Mouse (Mus musculus): ENCODE data around the gene Bglap. TPM values are rescaled to one million over a fixed set of nuclear protein-coding genes. Genes with fewer than 3 reads are reported as not detected.
"Not testable (repeated sequence)": the region's sequence is repeated elsewhere in the genome, so short reads cannot be mapped to it uniquely, and the experiment has no call there.

The Bglap gene
- not detected in 2 replicates for polyA plus RNA-seq (2012; rRNA removed)

DNA sequence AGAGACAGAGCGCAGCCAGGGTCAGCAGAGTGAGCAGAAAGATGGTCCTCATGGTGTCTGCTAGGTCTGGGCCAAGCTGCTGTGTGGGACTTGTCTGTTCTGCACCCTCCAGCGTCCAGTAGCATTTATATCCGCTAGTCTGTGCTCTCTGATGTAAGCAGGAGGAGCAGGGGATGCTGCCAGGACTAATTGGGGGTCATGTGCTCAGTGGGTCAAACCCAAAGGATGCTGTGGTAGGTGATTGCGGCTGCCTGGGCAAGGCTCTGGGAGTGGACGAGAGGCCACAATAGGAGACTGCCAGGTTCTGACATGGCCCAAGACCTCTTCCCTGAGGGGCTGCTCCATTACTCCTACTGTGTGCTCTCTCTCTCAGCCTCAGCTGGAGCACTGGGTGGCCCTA lies at the start of gene Bglap:
TSS of gene Bglap (minus strand) at position 101 of the 400 bp plus-strand sequence.
- WGBS, result 76% methylated on average over 5 of the region's 5 CpGs
- no peak for DNase-seq
- no peak within 1 kb of the TSS for H3K4me3 ChIP-seq (replicated peaks; ENCODE audit: extremely low read depth, low read depth, low read length)
- TF ChIP-seq CTCF (IDR thresholded peaks at IDR 0.05; ENCODE audit: insufficient read depth, low read length), result no peak
- no peak for TF ChIP-seq POLR2A (IDR thresholded peaks at IDR 0.05; ENCODE audit: borderline replicate concordance, extremely low read depth, low read depth, low read length)
- H3K4me1 ChIP-seq (ENCODE audit: control insufficient read depth, insufficient read depth, low read length), result no peaks in the 10 kb centered on the region

DNA sequence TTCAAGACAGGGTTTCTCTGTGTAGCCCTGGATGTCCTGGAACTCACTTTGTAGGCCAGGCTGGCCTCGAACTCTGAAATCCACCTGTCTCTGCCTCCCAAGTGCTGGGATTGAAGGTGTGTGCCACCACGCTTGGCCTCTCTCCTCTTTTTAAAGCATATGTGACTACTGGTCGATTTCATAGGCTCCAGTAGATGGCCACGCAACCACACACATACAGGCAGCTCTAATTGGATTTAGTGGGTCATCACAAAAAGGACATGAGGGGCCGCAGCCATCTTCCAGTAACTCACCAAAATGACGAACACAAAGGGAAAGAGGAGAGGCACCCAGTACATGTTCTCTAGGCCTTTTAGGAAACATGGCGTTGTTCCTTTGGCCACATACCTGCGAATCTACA lies 44.4 kb upstream of the Bglap start:
- WGBS, result 67% methylated on average over 8 of the region's 8 CpGs
- not testable (repeated sequence) for H3K4me1 ChIP-seq (ENCODE audit: control insufficient read depth, insufficient read depth, low read length); DNase-seq; H3K4me3 ChIP-seq (replicated peaks; ENCODE audit: extremely low read depth, low read depth, low read length)

- TF ChIP-seq POLR2A (IDR thresholded peaks at IDR 0.05; ENCODE audit: borderline replicate concordance, extremely low read depth, low read depth, low read length) (no peak), CTCF (IDR thresholded peaks at IDR 0.05; ENCODE audit: insufficient read depth, low read length) (no peak)
- 64% methylated on average over 4 of the region's 4 CpGs for WGBS
- Histone ChIP-seq H3K4me1 (ENCODE audit: control insufficient read depth, insufficient read depth, low read length) (peaks cover 4% of the 10 kb centered on the region; the same call in 1 of the 2 replicates), H3K4me3 (replicated peaks; ENCODE audit: extremely low read depth, low read depth, low read length) (no peak overlapping the region)
- DNase-seq, result no peak
These were observed 43.2 kb upstream of the Bglap start for GRCm38 (mm10) chr3:88427342-88427905.

DNA sequence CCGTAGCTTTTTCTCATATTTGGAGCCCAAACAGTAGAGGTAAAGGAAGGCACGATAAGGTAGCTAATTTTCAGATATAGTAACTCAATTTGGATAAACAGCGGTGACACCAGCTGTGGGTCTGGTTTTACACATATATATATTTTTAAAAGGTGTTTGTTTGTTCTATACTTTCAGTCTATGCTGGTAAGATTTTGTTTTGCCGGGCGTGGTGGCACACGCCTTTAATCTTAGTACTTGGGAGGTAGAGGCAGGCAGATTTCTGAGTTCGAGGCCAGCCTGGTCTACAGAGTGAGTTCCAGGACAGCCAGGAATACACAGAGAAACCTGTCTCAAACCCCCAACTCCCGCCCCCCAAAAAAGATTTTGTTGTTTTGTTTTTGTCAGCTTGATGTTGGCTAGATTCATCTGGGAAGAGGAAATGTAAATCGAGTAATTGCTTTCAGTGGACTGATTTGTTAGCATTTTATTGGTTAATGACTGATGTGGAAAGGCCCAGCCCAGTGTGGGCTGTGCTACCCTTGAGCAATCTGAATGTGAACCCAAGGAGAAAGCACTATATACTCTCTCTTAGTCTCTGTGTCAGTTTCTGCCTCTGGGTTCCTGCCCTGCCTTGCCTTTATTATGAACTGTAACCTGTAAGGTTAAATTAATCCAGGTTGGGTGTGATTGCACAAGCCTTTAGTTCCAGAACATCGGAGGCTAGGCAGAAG lies 41.6 kb upstream of the Bglap start:
- WGBS, result 79% methylated on average over 10 of the region's 10 CpGs
- no peak for TF ChIP-seq CTCF (IDR thresholded peaks at IDR 0.05; ENCODE audit: insufficient read depth, low read length)
- no peak for TF ChIP-seq POLR2A (IDR thresholded peaks at IDR 0.05; ENCODE audit: borderline replicate concordance, extremely low read depth, low read depth, low read length)
- peaks cover 4% of the 10 kb centered on the region; the same call in 1 of the 2 replicates for H3K4me1 ChIP-seq (ENCODE audit: control insufficient read depth, insufficient read depth, low read length)
- no peak overlapping the region for H3K4me3 ChIP-seq (replicated peaks; ENCODE audit: extremely low read depth, low read depth, low read length)
- no peak for DNase-seq

DNA sequence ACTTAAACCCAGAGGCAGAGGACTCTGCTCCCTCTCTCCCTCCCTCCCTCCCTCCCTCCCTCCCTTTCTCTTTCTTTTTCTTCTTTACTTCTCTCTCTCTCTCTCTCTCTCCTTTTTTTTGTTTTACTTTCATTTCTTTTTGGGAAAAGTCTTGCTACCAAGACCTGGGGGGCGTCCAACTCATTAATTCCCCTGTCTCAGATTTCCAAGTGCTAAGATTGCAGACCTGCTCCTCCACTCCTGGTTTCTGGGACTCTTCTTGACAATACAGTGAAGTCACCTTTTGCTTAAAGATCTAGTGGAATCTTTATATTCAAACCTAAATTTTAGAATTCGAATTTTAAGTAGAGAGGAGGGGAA lies 41.0 kb upstream of the Bglap start:
- 5% methylated on average over 2 of the region's 2 CpGs for WGBS
- no peak overlapping the region for H3K4me3 ChIP-seq (replicated peaks; ENCODE audit: extremely low read depth, low read depth, low read length)
- peaks cover 4% of the 10 kb centered on the region; the same call in 1 of the 2 replicates for H3K4me1 ChIP-seq (ENCODE audit: control insufficient read depth, insufficient read depth, low read length)
- TF ChIP-seq POLR2A (IDR thresholded peaks at IDR 0.05; ENCODE audit: borderline replicate concordance, extremely low read depth, low read depth, low read length) (no peak), CTCF (IDR thresholded peaks at IDR 0.05; ENCODE audit: insufficient read depth, low read length) (no peak)
- no peak for DNase-seq

- H3K4me1 ChIP-seq (ENCODE audit: control insufficient read depth, insufficient read depth, low read length), result peaks cover 4% of the 10 kb centered on the region; the same call in 1 of the 2 replicates
- H3K4me3 ChIP-seq (replicated peaks; ENCODE audit: extremely low read depth, low read depth, low read length), result peak within 1 kb of the TSS; percentile 87
- peak; percentile 94 for DNase-seq
- TF ChIP-seq POLR2A (IDR thresholded peaks at IDR 0.05; ENCODE audit: borderline replicate concordance, extremely low read depth, low read depth, low read length) (peak; percentile 97; the same call in 1 of the 2 replicates), CTCF (IDR thresholded peaks at IDR 0.05; ENCODE audit: insufficient read depth, low read length) (no peak)
- WGBS, result under 1% methylated on average over 35 of the region's 35 CpGs
These were observed 40.5 kb upstream of the Bglap start, which contains the start of gene Slc25a44 for GRCm38 (mm10) chr3:88424605-88425329. Slc25a44 (minus strand) TSS chr3:88425139.

GRCm38 (mm10) chr3:88422020-88422720 lies 37.9 kb upstream of the Bglap start:
- peak; percentile 45 for DNase-seq
- H3K4me1 ChIP-seq (ENCODE audit: control insufficient read depth, insufficient read depth, low read length), result peaks cover 4% of the 10 kb centered on the region; the same call in 1 of the 2 replicates
- 33% methylated on average over 9 of the region's 9 CpGs for WGBS
- peak; percentile 30; the same call in 1 of the 2 replicates for TF ChIP-seq POLR2A (IDR thresholded peaks at IDR 0.05; ENCODE audit: borderline replicate concordance, extremely low read depth, low read depth, low read length)
- 0 out of 2 replicates have a peak, but pooled peaks have one; percentile 9 for TF ChIP-seq CTCF (IDR thresholded peaks at IDR 0.05; ENCODE audit: insufficient read depth, low read length)
- no peak overlapping the region for H3K4me3 ChIP-seq (replicated peaks; ENCODE audit: extremely low read depth, low read depth, low read length)

GRCm38 (mm10) chr3:88420771-88421170 lies 36.5 kb upstream of the Bglap start:
- 94% methylated on average over 19 of the region's 19 CpGs for WGBS
- peaks cover 4% of the 10 kb centered on the region; the same call in 1 of the 2 replicates for H3K4me1 ChIP-seq (ENCODE audit: control insufficient read depth, insufficient read depth, low read length)
- no peak for TF ChIP-seq CTCF (IDR thresholded peaks at IDR 0.05; ENCODE audit: insufficient read depth, low read length)
- TF ChIP-seq POLR2A (IDR thresholded peaks at IDR 0.05; ENCODE audit: borderline replicate concordance, extremely low read depth, low read depth, low read length), result no peak

DNA sequence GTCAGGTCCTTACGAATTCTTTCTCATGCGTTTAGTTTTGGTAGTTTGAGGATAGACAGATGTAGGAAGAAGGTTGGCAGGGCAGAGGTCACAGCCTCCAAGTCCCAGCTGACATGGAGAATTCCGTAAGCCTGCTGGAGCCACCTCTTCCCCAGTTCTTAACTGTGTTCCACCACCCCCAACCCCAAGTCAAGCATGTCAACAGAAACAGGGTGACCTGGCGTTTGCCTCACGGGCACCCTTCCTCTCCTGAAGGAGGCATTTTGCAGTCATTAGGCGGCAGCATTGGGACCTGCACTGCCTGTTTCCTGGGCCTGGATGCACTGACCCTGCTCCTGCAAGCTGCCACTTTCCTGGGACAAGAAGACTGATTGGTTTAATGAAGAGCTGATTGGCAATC lies 33.8 kb upstream of the Bglap start:
- Histone ChIP-seq H3K4me3 (replicated peaks; ENCODE audit: extremely low read depth, low read depth, low read length) (no peak overlapping the region), H3K4me1 (ENCODE audit: control insufficient read depth, insufficient read depth, low read length) (no peaks in the 10 kb centered on the region)
- no peak for DNase-seq
- TF ChIP-seq POLR2A (IDR thresholded peaks at IDR 0.05; ENCODE audit: borderline replicate concordance, extremely low read depth, low read depth, low read length) (no peak), CTCF (IDR thresholded peaks at IDR 0.05; ENCODE audit: insufficient read depth, low read length) (no peak)
- WGBS, result 77% methylated on average over 6 of the region's 6 CpGs

More at GRCm38 (mm10) chr3:88420771-88421170, 36.5 kb upstream of the Bglap start:
- DNase-seq, result no peak
- no peak overlapping the region for H3K4me3 ChIP-seq (replicated peaks; ENCODE audit: extremely low read depth, low read depth, low read length)

Measured in lung, adult 2 months (tissue).